Mouse (Mus musculus): ENCODE results near the gene Lmo1.
"Not testable (repeated sequence)": the region's sequence is repeated elsewhere in the genome, so short reads cannot be mapped to it uniquely, and the experiment has no call there.

The Lmo1 gene

GRCm38 (mm10) chr7:109115488-109115887 lies 59.5 kb downstream of the Lmo1 start:
- not testable (repeated sequence) for DNase-seq (ENCODE audit: low read depth, low spot score)

DNA sequence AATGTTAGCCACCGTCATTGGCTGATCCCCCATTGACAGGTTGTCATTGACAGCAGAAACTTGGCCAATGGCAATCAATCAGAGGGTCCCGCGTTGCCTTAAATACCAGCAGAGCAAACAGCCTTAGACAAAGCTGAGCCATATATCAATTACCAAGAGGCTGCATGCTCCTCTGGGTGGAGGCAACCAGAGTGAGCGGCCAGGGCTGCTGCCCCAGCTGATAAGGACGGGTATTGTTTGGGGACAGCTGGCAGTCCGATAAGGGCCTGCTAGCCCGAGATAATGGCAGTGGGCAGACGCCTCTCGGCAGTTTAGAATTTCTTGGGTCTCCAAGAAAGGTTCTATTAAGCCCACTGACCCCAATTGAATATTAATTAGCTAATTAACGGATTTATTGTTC lies 60.1 kb downstream of the Lmo1 start:
- DNase-seq (ENCODE audit: low read depth, low spot score), result no peak

DNA sequence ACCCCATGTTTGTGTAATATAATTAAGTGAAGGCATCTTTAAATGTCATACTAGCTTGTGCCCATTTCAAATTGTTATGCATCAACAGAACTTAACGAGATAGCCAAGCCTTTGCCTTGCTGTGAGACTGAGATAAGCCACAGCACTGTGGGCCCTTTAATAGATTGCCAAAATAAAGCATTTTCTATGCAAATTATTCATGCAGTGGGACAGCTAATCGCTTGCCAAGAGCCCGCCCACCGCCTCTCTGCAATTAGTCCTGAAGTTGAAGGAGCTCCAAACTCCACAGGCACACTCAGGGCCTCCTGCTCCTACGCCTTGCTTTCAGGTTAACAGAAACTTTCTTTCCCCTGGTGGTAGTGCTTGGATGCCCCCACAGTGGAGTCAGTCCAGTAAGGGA lies 64.0 kb downstream of the Lmo1 start:
- no peak for DNase-seq (ENCODE audit: low read depth, low spot score)

DNA sequence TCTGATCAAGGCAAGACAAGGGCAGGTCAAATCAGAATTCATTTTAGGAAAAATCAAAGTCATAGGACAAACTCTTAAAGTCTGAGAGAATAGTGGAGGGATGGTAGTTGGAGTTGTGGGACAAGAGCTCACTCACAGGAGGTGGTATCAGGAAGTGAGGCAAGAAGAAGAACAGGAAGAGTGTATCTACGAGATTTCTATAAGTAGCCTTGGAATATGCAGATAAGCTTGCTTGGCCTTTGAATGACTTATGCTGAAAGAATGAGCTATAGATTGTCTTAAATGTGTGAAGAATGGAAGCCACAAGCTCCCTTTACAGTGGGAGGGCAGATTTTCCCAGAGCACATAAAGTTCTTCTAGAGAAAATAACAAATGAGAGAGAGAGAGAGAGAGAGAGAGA lies 70.1 kb downstream of the Lmo1 start:
- no peak for DNase-seq (ENCODE audit: low read depth, low spot score)

DNA sequence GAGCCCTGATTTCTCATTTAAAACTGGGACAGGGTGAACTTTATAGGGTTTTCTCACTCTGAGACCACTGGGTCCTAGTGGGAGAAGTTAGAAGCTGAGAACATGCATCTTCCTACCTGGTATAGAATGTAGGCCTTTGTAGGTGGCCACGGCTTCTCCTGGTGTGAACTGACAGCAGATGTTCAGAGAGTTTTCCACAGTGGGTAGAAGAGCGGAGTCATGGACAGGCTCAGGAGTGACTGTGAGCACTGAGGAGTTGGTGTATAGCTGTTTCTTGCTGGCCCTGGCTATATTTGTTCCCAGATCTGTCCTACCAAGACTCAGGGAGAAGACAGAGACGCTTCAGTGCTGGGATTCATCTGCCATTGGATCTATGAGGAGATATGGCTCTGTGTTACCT lies 73.8 kb downstream of the Lmo1 start:
- DNase-seq (ENCODE audit: low read depth, low spot score), result no peak

- peak; percentile 24 for DNase-seq (ENCODE audit: low read depth, low spot score)
These were observed 76.6 kb downstream of the Lmo1 start for GRCm38 (mm10) chr7:109098145-109099018.

DNA sequence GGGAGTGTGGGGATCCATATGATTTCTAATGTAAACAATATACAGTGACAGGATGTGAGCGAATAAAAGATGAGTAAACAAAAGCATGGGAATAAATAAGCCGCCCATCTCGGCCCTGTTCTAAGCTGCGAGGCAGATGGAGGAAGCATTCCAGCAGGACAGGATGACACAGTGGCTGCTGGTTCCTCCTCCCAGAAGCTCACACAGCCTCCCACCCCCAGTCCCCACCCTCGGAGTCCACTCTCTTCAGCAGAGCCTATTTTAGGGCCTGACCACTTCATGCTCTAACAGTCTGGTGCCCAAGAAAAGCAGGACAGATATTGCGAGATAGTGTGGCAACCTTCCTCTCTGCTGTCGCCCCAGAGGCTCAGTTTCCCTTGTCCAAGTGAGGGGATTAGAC lies 77.8 kb downstream of the Lmo1 start:
- DNase-seq (ENCODE audit: low read depth, low spot score), result no peak

GRCm38 (mm10) chr7:109096618-109097017 lies 78.4 kb downstream of the Lmo1 start:
- DNase-seq (ENCODE audit: low read depth, low spot score), result no peak

GRCm38 (mm10) chr7:109094294-109094693 lies 80.7 kb downstream of the Lmo1 start:
- DNase-seq (ENCODE audit: low read depth, low spot score), result no peak

DNA sequence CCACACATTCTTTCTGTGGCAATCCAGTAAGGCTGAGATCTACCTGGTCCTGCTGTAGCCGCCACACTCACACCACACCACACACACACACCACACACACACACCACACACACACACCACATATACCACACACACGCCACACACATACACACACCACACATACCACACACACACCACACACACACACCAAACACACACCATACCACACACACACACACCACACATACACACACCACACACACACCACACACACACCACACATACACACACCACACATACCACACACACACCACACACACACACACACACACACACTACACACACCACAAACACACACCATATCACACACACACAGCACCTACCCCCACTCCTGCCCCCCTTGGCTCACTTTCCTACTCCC lies 83.7 kb downstream of the Lmo1 start:
- not testable (repeated sequence) for DNase-seq (ENCODE audit: low read depth, low spot score)

All from 3T3-L1 (cell line).